ENCODE assay signal across 20 mouse cellular contexts in the genomic region with DNA sequence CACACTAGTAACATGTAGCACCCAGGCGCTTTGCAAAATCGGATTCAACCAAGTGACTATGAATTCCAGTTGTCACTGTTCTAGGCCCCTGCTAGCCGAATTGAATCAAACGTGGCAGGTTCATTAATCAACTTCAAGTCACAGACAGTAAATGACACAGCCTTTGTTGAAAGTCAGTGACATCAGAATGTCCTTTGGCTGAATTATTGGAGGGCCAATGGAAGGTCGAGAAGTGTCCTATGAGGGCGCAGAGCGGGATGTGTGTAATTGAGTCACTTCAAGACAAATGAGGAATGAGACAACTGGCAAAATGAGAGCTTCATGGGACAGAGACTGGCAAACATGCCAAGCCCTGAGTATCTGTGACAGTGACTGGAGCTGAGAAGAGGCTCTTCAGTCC.
A peak's percentile ranks its signal among the peaks of the same experiment; 100 is the strongest.
DNase-seq lines count a peak whose midpoint lies in the region.
"Had no signal": no experiment of that assay in that cellular context is flagged by ENCODE, and none has a peak within 500 bp of the region (broad histone marks: within the 10 kb centered on the region; RNA-seq: fewer than 3 reads in every experiment).

No protein-coding gene starts in this region.

- DNase-seq in embryo, embryonic 10 days (ENCODE audit: low spot score), result peak; percentile 6
- DNase-seq in embryo, embryonic 9.5 days (ENCODE audit: extremely low spot score), result no peak
- peak; percentile 22 for DNase-seq in brain, adult 2 months (ENCODE audit: low read depth, low spot score)
- peak; percentile 5 for DNase-seq in embryo, embryonic 11 days
- DNase-seq in retina, embryonic 14.5 days (ENCODE audit: low spot score), result peak; percentile 1
- DNase-seq in thymus, postnatal 10 days (ENCODE audit: low spot score in 2 of 2), result no peak
- no peak for DNase-seq in right cerebral cortex, postnatal 14 days
- DNase-seq: cerebellum, adult 18-20 months; cerebellum, postnatal 10 days; gastrocnemius, adult 2 months; gastrocnemius, postnatal 36 days; heart, adult 2 months; kidney, adult 18-20 months; kidney, postnatal 25 days; liver; lung, embryonic 14.5 days; lung, postnatal 14 days; right cerebral cortex, postnatal 4 days; thymus, adult 2 months; thymus, postnatal 4 days had no signal

Comparison
In these comparisons a context has a peak if more than half of its experiments do, and no peak if none do; other contexts are left out.
1. DNase-seq: peak in embryo, embryonic 10 days (single experiment), brain, adult 2 months (single experiment), embryo, embryonic 11 days (single experiment) and retina, embryonic 14.5 days (single experiment); none in embryo, embryonic 9.5 days (single experiment), thymus, postnatal 10 days (0 of 2) and right cerebral cortex, postnatal 14 days (single experiment).